Mouse (Mus musculus) erythroblast, embryonic 14.5 days (primary cell): ENCODE measurements around the gene Defb5. TPM values are rescaled to one million over a fixed set of nuclear protein-coding genes. Genes with fewer than 3 reads are reported as not detected.
"Not testable (repeated sequence)": the region's sequence is repeated elsewhere in the genome, so short reads cannot be mapped to it uniquely, and the experiment has no call there.

Source experiments
- H3K27me3 ChIP-seq: 2 replicates; pipeline ENCODE4 v1.6.1; 2012; ENCODE audit warnings: inconsistent platforms; ENCODE audit not compliant: control insufficient read depth
- H3K36me3 ChIP-seq: 2 replicates; pipeline ENCODE4 v1.6.1; 2012; ENCODE audit warnings: mild to moderate bottlenecking, inconsistent platforms; ENCODE audit not compliant: control insufficient read depth
- H3K4me1 ChIP-seq: 2 replicates; pipeline ENCODE4 v1.6.1; 2012; ENCODE audit warnings: inconsistent platforms; ENCODE audit not compliant: control insufficient read depth
- H3K4me3 ChIP-seq: replicated peaks from 2 replicates; pipeline ENCODE3; 2012; ENCODE audit warnings: moderate library complexity, mild to moderate bottlenecking, inconsistent platforms
- H3K9me3 ChIP-seq: 2 replicates; pipeline ENCODE4 v1.6.1; 2012; ENCODE audit warnings: low read length, inconsistent platforms, mixed read lengths; ENCODE audit not compliant: control insufficient read depth
- GATA1 ChIP-seq: IDR thresholded peaks from 2 replicates; pipeline ENCODE4 v1.6.1; 2012; ENCODE audit warnings: low read length, inconsistent platforms, mixed read lengths
- TAL1 ChIP-seq: IDR thresholded peaks from 3 replicates; pipeline ENCODE4 v1.6.1; 2012; ENCODE audit warnings: low read length, inconsistent platforms, mixed read lengths
- polyA plus RNA-seq: library from polyadenylated mRNA; stranded (reverse); fragments of >175 nt; gene quantifications from 2 replicates; pipeline ENCODE4 v1.2.3, GENCODE M21; 2012

Gene Defb5
- polyA plus RNA-seq = not detected in 2 replicates

DNA sequence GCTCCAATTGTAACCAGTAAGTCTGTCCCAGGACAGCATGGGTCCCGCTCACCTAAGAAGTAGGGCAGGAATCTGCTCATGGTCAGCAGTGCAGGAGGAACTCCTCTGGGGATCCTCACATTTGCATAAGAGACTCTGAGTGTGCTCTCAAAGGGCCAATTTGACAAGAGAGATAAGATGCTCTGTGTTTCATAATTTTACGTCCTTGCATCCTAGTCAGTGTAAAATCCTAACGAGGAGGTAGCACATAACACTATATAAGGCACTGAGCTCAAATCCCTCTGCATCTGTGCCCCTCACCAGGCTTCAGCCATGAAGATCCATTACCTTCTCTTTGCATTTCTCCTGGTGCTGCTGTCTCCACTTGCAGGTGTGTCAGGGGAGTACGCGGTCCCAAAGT, at the start of gene Defb5:
TSS of gene Defb5 (plus strand) at position 301 of the 400 bp plus-strand sequence.
- no peaks in the 10 kb centered on the region for H3K9me3 ChIP-seq
- H3K27me3 ChIP-seq = no peaks in the 10 kb centered on the region
- no peaks in the 10 kb centered on the region for H3K4me1 ChIP-seq
- TF ChIP-seq GATA1 (no peak), TAL1 (no peak)
- H3K36me3 ChIP-seq = no peaks in the 10 kb centered on the region
- H3K4me3 ChIP-seq = no peak within 1 kb of the TSS

DNA sequence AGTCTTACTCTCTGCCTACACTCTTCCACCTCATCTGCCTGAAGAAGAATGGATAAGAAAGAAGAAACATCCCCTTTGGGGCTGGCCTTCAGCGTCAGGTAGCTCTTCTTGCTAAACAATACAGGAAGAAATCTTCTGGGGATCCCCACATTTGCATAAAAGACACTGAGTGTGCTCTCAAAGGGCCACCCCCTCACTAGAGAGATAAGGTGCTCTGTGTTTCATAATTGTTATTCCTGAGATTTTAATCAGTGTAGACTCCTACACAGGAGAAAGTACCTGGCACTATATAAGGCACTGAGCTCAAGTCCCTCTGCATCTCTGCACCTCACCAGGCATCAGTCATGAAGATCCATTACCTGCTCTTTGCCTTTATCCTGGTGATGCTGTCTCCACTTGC, 22.2 kb upstream of the Defb5 start, which contains the start of gene Defb6:
TSS of gene Defb6 (plus strand) at position 318 of the 400 bp plus-strand sequence.
- no peaks in the 10 kb centered on the region for H3K4me1 ChIP-seq
- TF ChIP-seq GATA1 = no peak
- TF ChIP-seq TAL1 = no peak
- no peaks in the 10 kb centered on the region for H3K36me3 ChIP-seq
- H3K27me3 ChIP-seq = no peaks in the 10 kb centered on the region
- no peak within 1 kb of the TSS for H3K4me3 ChIP-seq
- peaks cover 6% of the 10 kb centered on the region; the same call in 1 of the 2 replicates for H3K9me3 ChIP-seq

DNA sequence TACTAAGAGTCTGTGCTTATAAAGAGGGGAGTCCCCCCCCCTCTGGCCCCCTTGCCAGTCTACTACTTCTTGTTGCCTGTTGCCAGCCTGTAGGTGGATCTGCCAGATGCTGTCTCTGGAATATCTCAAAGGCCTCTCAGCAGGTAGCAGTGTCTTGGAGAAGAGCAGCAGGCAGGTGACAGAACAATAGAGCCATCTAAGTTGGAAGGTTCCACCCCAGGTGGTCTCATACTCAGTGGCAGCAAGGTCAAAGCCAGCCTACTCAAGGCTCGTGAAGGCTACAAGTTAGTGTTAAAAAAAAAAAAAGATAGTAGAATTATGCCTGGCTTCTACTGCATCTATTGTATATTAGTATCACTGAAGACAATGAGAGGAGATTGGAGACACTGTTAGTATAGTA, 9.3 kb upstream of the Defb5 start:
- Histone ChIP-seq H3K4me1 (no peaks in the 10 kb centered on the region), H3K9me3 (no peaks in the 10 kb centered on the region), H3K4me3 (no peak overlapping the region), H3K36me3 (no peaks in the 10 kb centered on the region), H3K27me3 (no peaks in the 10 kb centered on the region)
- TF ChIP-seq GATA1 (no peak), TAL1 (no peak)

DNA sequence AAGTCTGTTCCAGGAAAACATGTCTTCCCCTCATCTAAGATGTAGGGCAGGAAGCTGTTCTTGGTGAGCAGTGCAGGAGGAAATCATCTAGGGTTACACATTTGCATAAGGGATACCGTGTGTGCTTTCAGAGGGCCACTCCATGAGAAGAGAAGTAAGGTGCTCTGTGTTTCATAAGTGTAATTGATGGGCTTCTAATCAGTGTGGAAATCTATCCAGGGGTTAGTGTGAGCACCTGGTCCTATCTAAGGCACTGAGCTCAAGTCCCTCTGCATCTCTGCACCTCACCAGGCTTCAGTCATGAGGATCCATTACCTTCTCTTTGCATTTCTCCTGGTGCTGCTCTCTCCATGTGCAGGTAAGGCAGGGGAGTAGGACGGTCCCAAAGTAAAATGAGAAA, 7.8 kb upstream of the Defb5 start, which contains the start of gene Defb46:
TSS of gene Defb46 (plus strand) at position 301 of the 400 bp plus-strand sequence.
- Histone ChIP-seq H3K36me3 (no peaks in the 10 kb centered on the region), H3K4me1 (no peaks in the 10 kb centered on the region), H3K27me3 (no peaks in the 10 kb centered on the region), H3K9me3 (no peaks in the 10 kb centered on the region), H3K4me3 (no peak within 1 kb of the TSS)
- TF ChIP-seq TAL1 = no peak
- no peak for TF ChIP-seq GATA1

DNA sequence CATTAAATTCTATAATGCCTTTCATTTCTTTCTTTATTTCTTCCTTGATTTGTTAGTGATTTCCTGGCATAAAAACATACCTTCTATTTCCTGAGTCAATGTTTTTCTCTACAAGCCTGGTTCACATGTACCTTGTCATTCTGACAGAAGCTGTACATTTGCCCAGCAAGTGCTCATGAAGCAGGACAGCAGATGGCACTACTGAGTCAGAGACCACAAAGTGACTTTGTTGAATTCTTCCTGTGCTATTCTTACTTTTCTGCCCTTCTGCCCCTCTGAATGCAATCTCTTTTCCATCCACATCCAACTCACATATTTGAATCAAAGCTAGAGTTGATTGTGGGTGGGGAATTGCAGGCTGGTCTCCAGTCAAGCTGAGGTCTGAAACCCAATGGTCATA, 10.8 kb downstream of the Defb5 start:
- no peaks in the 10 kb centered on the region for H3K27me3 ChIP-seq
- no peaks in the 10 kb centered on the region for H3K4me1 ChIP-seq
- TF ChIP-seq GATA1 (no peak), TAL1 (no peak)

DNA sequence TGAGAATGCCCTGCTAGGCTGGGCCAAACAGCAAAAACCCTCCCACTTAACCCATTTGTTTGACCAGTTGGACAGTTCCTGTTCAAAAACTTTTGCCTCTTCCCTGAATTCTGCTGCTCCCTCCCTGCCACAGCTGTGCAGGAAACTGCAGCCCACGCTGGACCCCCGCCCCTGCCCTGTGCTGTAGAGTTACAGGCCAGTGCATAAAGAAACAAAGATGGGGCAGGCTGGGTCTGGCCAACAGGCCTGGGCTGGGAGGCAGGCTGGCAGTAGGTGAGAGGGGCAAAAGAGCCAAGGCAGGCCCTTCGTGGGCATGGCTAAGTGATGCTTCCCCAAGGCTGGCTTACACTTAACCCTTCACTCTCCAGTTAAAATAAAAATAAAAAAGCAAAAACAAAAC, 12.3 kb downstream of the Defb5 start:
- TF ChIP-seq GATA1 = no peak
- TF ChIP-seq TAL1 = no peak
- H3K4me1 ChIP-seq = no peaks in the 10 kb centered on the region
- no peaks in the 10 kb centered on the region for H3K27me3 ChIP-seq
- no peaks in the 10 kb centered on the region for H3K9me3 ChIP-seq
- H3K4me3 ChIP-seq = no peak overlapping the region
- H3K36me3 ChIP-seq = no peaks in the 10 kb centered on the region

More for the DNA sequence above, 10.8 kb downstream of the Defb5 start:
- Histone ChIP-seq H3K9me3 (no peaks in the 10 kb centered on the region), H3K36me3 (no peaks in the 10 kb centered on the region), H3K4me3 (no peak overlapping the region)

DNA sequence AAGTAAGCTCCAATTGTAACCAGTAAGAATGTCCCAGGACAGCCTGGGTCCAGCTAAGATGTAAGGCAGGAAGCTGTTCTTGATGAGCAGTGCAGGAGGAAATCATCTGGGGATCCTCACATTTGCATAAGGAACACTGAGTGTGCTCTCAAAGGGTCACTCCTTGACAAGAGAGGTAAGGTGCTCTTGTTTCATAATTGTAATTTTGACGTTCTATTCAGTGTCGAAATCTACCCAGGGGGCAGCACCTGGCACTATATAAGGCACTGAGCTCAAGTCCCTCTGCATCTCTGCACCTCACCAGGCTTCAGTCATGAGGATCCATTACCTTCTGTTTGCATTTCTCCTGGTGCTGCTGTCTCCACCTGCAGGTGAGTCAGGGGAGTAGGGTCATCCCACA, 45.7 kb downstream of the Defb5 start, which contains the start of gene Defb3:
TSS of gene Defb3 (plus strand) at position 301 of the 400 bp plus-strand sequence.
- H3K36me3 ChIP-seq, H3K4me1 ChIP-seq, H3K9me3 ChIP-seq, H3K27me3 ChIP-seq, H3K4me3 ChIP-seq: not testable (repeated sequence)

DNA sequence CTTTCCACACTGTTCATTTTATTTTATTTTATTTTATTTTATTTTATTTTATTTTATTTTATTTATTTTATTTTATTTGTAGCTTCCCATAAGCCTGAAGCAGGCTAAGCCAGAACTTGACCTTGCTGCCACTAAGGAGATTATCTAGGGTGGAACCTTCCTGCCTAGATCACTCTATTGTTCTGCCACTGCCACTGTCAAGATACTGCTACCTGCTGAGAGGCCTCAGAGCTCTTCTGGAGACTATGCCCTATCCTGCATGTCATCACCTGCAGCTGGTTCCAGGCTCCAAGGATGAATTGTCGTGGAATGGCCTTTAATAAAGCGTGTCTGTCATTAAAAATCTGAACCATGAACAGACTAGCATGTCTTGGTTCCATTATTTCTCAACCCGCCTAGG, 51.0 kb downstream of the Defb5 start:
- not testable (repeated sequence) for H3K4me3 ChIP-seq, H3K9me3 ChIP-seq, H3K36me3 ChIP-seq, H3K4me1 ChIP-seq, H3K27me3 ChIP-seq

Other genes starting within 250 kb of the Defb5 start
- gene Defb38, start 221.0 kb upstream of the Defb5 start, polyA plus RNA-seq = not detected in 2 replicates
- not detected in 2 replicates for gene Defb39, start 182.8 kb upstream of the Defb5 start, polyA plus RNA-seq
- not detected in 2 replicates for gene Defb12, start 132.7 kb upstream of the Defb5 start, polyA plus RNA-seq
- gene Defb34, start 123.8 kb upstream of the Defb5 start, polyA plus RNA-seq = not detected in 2 replicates
- gene Gm45826, start 106.8 kb upstream of the Defb5 start, polyA plus RNA-seq = not detected in 2 replicates
- gene Defb14, start 53.2 kb upstream of the Defb5 start, polyA plus RNA-seq = not detected in 2 replicates
- gene Defb4, start 48.9 kb upstream of the Defb5 start, polyA plus RNA-seq = not detected in 2 replicates
- gene Defb6, start 22.1 kb upstream of the Defb5 start, polyA plus RNA-seq = not detected in 2 replicates
- gene Defb46, start 7.7 kb upstream of the Defb5 start, polyA plus RNA-seq = not detected in 2 replicates
- gene Defb3, start 45.8 kb downstream of the Defb5 start, polyA plus RNA-seq = not detected in 2 replicates
- gene Defb8, start 200.0 kb downstream of the Defb5 start, polyA plus RNA-seq = not detected in 2 replicates
- gene Defb7, start 247.5 kb downstream of the Defb5 start, polyA plus RNA-seq = not detected in 2 replicates